Mouse (Mus musculus) 3134 (cell line): Measurements from ENCODE around the gene Ddx47.

ENCODE experiments used
- DNase-seq: peaks from one replicate; pipeline ENCODE4 v3.0.0-alpha.2; 2011; ENCODE audit warnings: low spot score; ENCODE audit not compliant: insufficient read length; ENCODE audit errors: extremely low read depth

The Ddx47 gene

GRCm38 (mm10) chr6:135001991-135002390 is 9.4 kb upstream of the Ddx47 start:
- no peak for DNase-seq

- no peak for DNase-seq
Measured at GRCm38 (mm10) chr6:135006372-135006771, 5.0 kb upstream of the Ddx47 start.

GRCm38 (mm10) chr6:135011734-135012116 is 313 bp downstream of the Ddx47 start:
- no peak for DNase-seq

- DNase-seq, result no peak
Measured at GRCm38 (mm10) chr6:135017211-135017610, 5.8 kb downstream of the Ddx47 start.

- DNase-seq, result no peak
Measured at GRCm38 (mm10) chr6:135019564-135019963, 8.2 kb downstream of the Ddx47 start.

GRCm38 (mm10) chr6:135021633-135022032 is 10.2 kb downstream of the Ddx47 start:
- no peak for DNase-seq

GRCm38 (mm10) chr6:135023379-135023778 is 12.0 kb downstream of the Ddx47 start:
- DNase-seq, result no peak

GRCm38 (mm10) chr6:135024781-135025420 is 13.5 kb downstream of the Ddx47 start:
- no peak for DNase-seq

- DNase-seq, result peak; percentile 47
Measured at GRCm38 (mm10) chr6:135026232-135026631, 14.8 kb downstream of the Ddx47 start.

GRCm38 (mm10) chr6:135026755-135027154 is 15.3 kb downstream of the Ddx47 start:
- no peak for DNase-seq

GRCm38 (mm10) chr6:135029246-135029645 is 17.8 kb downstream of the Ddx47 start:
- no peak for DNase-seq

GRCm38 (mm10) chr6:135038674-135039073 is 27.3 kb downstream of the Ddx47 start:
- no peak for DNase-seq

GRCm38 (mm10) chr6:135040275-135040871 is 29.0 kb downstream of the Ddx47 start:
- no peak for DNase-seq

- DNase-seq, result no peak
Measured at GRCm38 (mm10) chr6:135041930-135042329, 30.5 kb downstream of the Ddx47 start.

- DNase-seq, result no peak
Measured at GRCm38 (mm10) chr6:135047276-135047675, 35.9 kb downstream of the Ddx47 start.

- DNase-seq, result no peak
Measured at GRCm38 (mm10) chr6:135048509-135048908, 37.1 kb downstream of the Ddx47 start.

- peak; percentile 88 for DNase-seq
Measured at GRCm38 (mm10) chr6:135048956-135049355, 37.5 kb downstream of the Ddx47 start.

- no peak for DNase-seq
Measured at GRCm38 (mm10) chr6:135053789-135054188, 42.4 kb downstream of the Ddx47 start.

GRCm38 (mm10) chr6:135055882-135056281 is 44.5 kb downstream of the Ddx47 start:
- DNase-seq, result no peak

- peak; percentile 71 for DNase-seq
Measured at GRCm38 (mm10) chr6:135060728-135061127, 49.3 kb downstream of the Ddx47 start.

- no peak for DNase-seq
Measured at GRCm38 (mm10) chr6:135064621-135065020, 53.2 kb downstream of the Ddx47 start.

- peak; percentile 98 for DNase-seq
Measured at GRCm38 (mm10) chr6:135065236-135065957, 54.0 kb downstream of the Ddx47 start, which contains the start of gene Gprc5a. Gene Gprc5a, plus strand, starts transcription at chr6:135065651.
